ENCODE assay signal across 8 mouse cellular contexts in genomic region chr3:122103864-122104808, GRCm38 (mm10). TPM values are rescaled to one million over a fixed set of nuclear protein-coding genes. Genes with fewer than 3 reads are reported as not detected.
A peak's percentile ranks its signal among the peaks of the same experiment; 100 is the strongest.
DNase-seq lines count a peak whose midpoint lies in the region; ATAC-seq and TF ChIP-seq lines count a peak whose summit lies in the region.

No protein-coding gene starts in this region.

- H3K9ac ChIP-seq in kidney, embryonic 14.5 days (ENCODE audit: low read depth, low read length), result no peak overlapping the region

- peak overlapping the region; percentile 9; the same call in 1 of the 2 replicates for H3K4me2 ChIP-seq in kidney, embryonic 14.5 days (replicated peaks; ENCODE audit: low read depth, low read length)

- H3K27me3 ChIP-seq in kidney, embryonic 14.5 days (ENCODE audit: control insufficient read depth, insufficient read depth, low read length), result no peaks in the 10 kb centered on the region

- H3K9me3 ChIP-seq in kidney, embryonic 14.5 days (ENCODE audit: control insufficient read depth, low read length), result no peaks in the 10 kb centered on the region

- 37% methylated on average over 20 of the region's 20 CpGs for WGBS in kidney, embryonic 14.5 days

- TF ChIP-seq CTCF in bone marrow macrophage, adult 2 months (IDR thresholded peaks at IDR 0.05; ENCODE audit: low read depth, low read length), result peak; percentile 83
- peak; percentile 71 for TF ChIP-seq CTCF in embryonic fibroblast, embryonic 13.5 days (IDR thresholded peaks at IDR 0.05; ENCODE audit: borderline replicate concordance, insufficient read depth, low read length)

- no peaks in the 10 kb centered on the region for H3K36me3 ChIP-seq in kidney, embryonic 14.5 days (ENCODE audit: control insufficient read depth, insufficient read depth, low read length)

- peak; percentile 60 for ATAC-seq in kidney, embryonic 14.5 days (ENCODE audit: low FRiP score, low TSS enrichment)
- ATAC-seq in monocyte, adult 5-6 weeks (replicated peaks; ENCODE audit: insufficient number of reproducible peaks, low FRiP score, low TSS enrichment, poor library complexity, severe bottlenecking), result peak; percentile 78

- H3K4me3 ChIP-seq in bone marrow macrophage, adult 2 months (ENCODE audit: insufficient read depth, low read length), result no peak overlapping the region
- H3K4me3 ChIP-seq in embryonic fibroblast, embryonic 13.5 days (ENCODE audit: insufficient read depth, low read length), result no peak overlapping the region
- 0 out of 2 replicates have a peak overlapping the region, but pooled peaks have one; percentile 0 for H3K4me3 ChIP-seq in kidney, embryonic 14.5 days (ENCODE audit: low read length)

- no peak overlapping the region for H3K27ac ChIP-seq in bone marrow macrophage, adult 2 months (ENCODE audit: insufficient read depth, low read depth, low read length)
- no peak overlapping the region for H3K27ac ChIP-seq in embryonic fibroblast, embryonic 13.5 days (ENCODE audit: insufficient read depth, low read length)
- H3K27ac ChIP-seq in kidney, embryonic 14.5 days (ENCODE audit: low read depth, low read length), result no peak overlapping the region

- no peak for TF ChIP-seq POLR2A in bone marrow macrophage, adult 2 months (IDR thresholded peaks at IDR 0.05; ENCODE audit: borderline replicate concordance, low read depth, low read length)
- no peak for TF ChIP-seq POLR2A in embryonic fibroblast, embryonic 13.5 days (IDR thresholded peaks at IDR 0.05; ENCODE audit: low read depth, low read length)

- no peaks in the 10 kb centered on the region for H3K4me1 ChIP-seq in bone marrow macrophage, adult 2 months (ENCODE audit: control insufficient read depth, insufficient read depth, low read length)
- no peaks in the 10 kb centered on the region for H3K4me1 ChIP-seq in embryonic fibroblast, embryonic 13.5 days (ENCODE audit: control insufficient read depth, insufficient read depth, low read length)
- H3K4me1 ChIP-seq in kidney, embryonic 14.5 days (ENCODE audit: control insufficient read depth, insufficient read depth, low read length), result peaks cover 3% of the 10 kb centered on the region; the same call in 1 of the 2 replicates

- peak; percentile 61 for DNase-seq in 416B (ENCODE audit: low read depth)
- DNase-seq in heart, adult 9 months (ENCODE audit: low spot score in 2 of 2), result peak; percentile 80 to 90
- peak; percentile 86 for DNase-seq in liver
- peak; percentile 26 to 51 for DNase-seq in spleen, postnatal 36 days (ENCODE audit: low spot score in 2 of 2)

RNA-seq across cellular contexts. Expression of gene Abca4, which starts 59.9 kb away (rescaled TPM):
- polyA plus RNA-seq in bone marrow macrophage, adult 2 months (2012; ENCODE audit: insufficient read depth, insufficient read length, missing spikeins), result not detected in 2 replicates
- 0.68 and 0.80 TPM in 2 replicates for polyA plus RNA-seq in embryonic fibroblast, embryonic 13.5 days (2011; ENCODE audit: insufficient read length, low read depth, missing spikeins)
- polyA plus RNA-seq in kidney, embryonic 14.5 days (2014; fragmentation: Nextera tagmentation; extraction: Ambion mirVana), result 0.70 and 0.84 TPM in 2 replicates
- not detected in 3 replicates for total RNA-seq in monocyte, adult 5-6 weeks (2017)
